Mouse (Mus musculus): ENCODE measurements around the gene Nemp2.
"Not testable (repeated sequence)": the region's sequence is repeated elsewhere in the genome, so short reads cannot be mapped to it uniquely, and the experiment has no call there.

Nemp2 gene

DNA sequence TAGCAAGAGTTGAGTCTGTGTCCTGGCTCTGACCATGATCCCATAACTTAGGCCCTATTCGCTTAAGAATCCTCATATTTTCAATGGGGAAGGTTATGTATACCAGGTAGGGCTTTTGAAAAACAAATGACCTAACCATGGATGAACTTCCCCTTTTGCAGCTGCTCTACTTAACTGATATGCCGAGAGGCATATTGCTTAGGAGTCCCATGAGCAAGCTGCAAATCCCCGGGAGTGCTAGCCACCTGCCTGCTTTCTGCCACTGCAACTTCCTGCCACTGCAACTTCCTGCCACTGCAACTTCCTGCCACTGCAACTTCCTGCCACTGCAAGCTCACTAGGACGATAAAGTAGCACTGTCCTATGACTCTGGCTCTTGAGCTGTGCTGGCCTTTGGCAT is 24.6 kb downstream of the Nemp2 start:
- no peak for DNase-seq

GRCm38 (mm10) chr1:52658160-52658559 is 27.7 kb downstream of the Nemp2 start:
- DNase-seq: no peak

DNA sequence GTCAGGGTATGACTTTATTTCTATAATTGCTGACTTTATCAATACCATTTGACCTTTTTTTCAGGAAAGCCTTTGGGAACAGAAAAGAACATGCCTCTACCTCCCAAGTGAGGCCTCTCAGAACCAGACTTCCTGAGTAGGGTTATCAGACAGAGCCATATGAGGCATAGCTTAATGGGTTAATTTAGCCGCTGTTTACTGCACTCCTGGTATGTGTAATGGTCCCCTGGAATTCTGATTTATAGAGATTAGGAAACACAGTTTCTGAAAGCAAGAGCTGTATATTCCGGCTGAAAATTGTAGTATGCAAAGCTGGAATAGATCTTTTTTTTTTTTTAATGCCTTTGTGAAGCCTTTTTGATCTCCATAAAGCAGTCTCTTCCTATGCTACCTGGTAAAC is 29.8 kb downstream of the Nemp2 start:
- no peak for DNase-seq

DNA sequence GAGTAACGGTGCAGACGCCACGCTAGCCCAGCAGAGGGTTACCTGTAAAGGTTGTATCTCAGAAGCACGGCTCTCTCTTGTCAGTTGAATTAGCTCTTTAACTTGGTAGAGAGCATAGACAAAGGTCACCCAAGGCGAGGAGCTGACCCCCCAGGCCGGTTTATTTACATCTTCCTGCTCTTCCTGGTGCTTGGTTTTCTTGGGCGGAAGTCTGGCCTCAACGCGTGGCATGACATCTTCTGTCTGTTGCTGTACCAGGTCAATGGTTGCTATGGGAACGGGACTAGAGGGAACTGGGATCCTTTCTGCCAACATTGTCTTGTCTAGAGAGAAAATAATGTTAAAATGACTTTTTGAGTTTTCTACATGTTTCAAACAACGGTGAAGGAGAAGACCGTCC is 30.3 kb downstream of the Nemp2 start:
- DNase-seq: no peak

DNA sequence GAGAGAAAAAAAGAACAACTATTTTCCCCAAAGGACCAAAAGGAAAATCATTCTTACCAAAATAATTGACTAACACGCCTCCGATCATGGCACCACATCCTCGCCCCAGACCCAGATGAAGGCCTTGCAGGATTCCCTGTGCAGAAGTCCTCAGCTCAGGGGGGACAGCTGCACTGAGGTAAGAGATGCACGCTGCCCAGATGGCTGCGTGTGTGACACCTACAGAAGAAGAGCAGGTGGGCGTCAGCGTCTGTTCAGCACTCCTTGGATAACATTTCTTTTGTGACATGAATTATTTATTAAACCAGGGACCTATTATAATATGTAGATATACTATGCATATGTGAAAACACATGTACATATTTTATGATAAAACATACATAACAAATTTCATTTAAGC is 32.7 kb downstream of the Nemp2 start:
- peak; percentile 73 for DNase-seq

- DNase-seq: no peak
These were observed 38.3 kb downstream of the Nemp2 start for GRCm38 (mm10) chr1:52668743-52669323.

- DNase-seq: no peak
These were observed 39.4 kb downstream of the Nemp2 start for GRCm38 (mm10) chr1:52669931-52670330.

DNA sequence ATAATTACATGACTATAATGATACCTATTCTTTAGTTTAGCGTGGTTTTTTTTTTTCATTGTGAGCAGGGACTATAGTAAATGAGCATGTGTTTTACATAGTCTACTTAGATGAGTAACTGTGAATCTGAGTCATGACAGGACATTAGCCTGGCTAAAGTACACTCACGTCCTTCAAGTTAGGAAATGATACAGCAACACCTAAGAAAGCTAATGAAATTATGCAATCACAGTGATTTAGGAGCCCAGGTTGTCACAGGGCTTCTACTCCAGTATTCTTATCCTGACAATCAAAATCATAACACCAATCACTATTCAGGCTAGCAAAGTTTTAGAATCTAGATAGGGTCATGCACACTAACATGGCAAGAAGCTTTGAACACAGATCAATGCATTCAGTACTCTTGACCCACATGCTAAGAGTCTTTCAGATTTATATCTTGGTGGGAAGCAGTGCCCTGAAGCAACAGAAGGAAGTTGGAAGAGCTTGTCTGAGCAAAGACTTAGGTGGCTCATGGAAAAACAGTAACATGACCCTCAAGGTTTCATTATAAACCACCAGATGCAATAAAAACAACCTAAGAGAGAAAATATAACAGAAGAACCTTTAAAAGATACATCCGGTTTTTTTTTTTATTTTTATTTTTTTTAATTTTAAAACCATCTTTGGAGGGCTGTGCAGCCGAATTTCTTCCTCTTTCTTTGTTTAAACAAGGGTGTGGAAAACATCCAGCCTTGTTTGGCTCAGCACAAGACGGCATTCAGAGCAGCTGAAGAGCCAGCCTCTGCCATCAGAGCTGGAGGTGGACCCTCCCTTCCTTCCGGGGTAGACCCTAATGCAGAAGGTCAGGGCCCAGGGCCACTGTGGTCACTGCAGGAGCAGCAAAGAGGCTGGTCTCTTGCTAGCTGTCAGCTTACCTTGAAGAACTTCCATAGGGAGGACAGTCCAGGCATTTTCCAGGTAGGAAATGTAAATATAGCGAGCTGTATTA is 45.4 kb downstream of the Nemp2 start:
- no peak for DNase-seq

DNA sequence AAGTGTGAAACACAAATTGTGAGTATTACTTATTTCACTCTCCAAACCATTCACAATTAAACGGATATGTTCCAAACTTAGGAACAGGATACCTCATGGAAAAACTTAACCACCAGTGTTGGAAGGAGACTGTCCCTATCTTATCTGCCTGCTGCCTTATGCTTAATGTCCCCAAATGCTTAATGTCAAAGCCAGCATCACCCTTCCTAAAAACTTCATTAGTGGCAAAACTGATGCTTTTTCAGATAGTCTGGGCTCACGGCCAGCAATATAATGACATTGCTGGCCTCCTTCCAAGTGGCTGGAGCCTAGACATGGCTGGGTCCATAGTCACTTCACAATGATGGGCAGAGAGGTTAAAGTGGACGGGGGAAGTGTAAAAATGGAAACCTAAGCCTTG is 46.1 kb downstream of the Nemp2 start:
- DNase-seq: no peak

- no peak for DNase-seq
These were observed 53.0 kb downstream of the Nemp2 start for GRCm38 (mm10) chr1:52683550-52683949.

DNA sequence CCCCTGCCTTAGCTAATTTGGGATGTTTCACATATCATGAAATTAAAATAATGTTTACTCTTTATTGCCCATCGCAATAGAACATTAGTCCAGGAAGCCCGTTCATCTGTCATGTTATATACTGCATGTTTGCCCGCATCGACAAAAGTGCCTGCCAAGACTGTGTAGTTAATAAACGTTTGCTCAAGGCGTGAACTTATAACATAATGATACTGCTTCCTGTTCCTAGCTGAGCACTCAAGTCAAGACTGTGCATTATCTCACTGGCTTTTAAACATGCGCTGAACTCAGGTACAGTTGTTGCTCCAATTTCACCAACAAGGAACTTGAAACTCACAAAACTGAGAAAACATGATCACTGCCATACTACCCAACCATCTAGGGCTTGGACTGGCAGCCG is 57.1 kb downstream of the Nemp2 start:
- DNase-seq: no peak

GRCm38 (mm10) chr1:52694456-52694855 is 64.0 kb downstream of the Nemp2 start:
- not testable (repeated sequence) for DNase-seq

Measured in right cerebral cortex, adult 18-20 months (tissue).